Mouse (Mus musculus) B cell, adult 67 days (primary cell): Measurements from ENCODE around the gene Atf7. TPM values are rescaled to one million over a fixed set of nuclear protein-coding genes. Genes with fewer than 3 reads are reported as not detected.

Experiments
- total RNA-seq, 2 experiments: library from RNA; stranded (reverse); gene quantifications; 4 replicates each; pipeline ENCODE4 v1.2.4; 2023

Atf7 gene
- 100 to 1,000 TPM; 146 to 155 TPM for total RNA-seq

GRCm38 (mm10) chr15:102624970-102625686 is at the start of gene Atf7, which contains the start of gene Gm28047:
Atf7 (minus strand) TSS chr15:102625464.
Gm28047 (minus strand) TSS chr15:102625067.

GRCm38 (mm10) chr15:102672215-102673071 is 47.2 kb upstream of the Atf7 start, which contains the start of gene Atp5g2:
Atp5g2 (minus strand) TSS chr15:102672352.

GRCm38 (mm10) chr15:102524892-102525485 is 100.3 kb downstream of the Atf7 start, which contains the start of gene Npff:
Npff (minus strand) TSS chr15:102524942.

GRCm38 (mm10) chr15:102517976-102518858 is 107.0 kb downstream of the Atf7 start, which contains the start of gene Tarbp2:
Tarbp2 (plus strand) TSS chr15:102518192.

GRCm38 (mm10) chr15:102516728-102517404 is 108.4 kb downstream of the Atf7 start, which contains the start of gene Map3k12:
Map3k12 (minus strand) TSS chr15:102517064.

GRCm38 (mm10) chr15:102503447-102503846 is 121.8 kb downstream of the Atf7 start, which contains the start of gene Gm10337:
Gm10337 (plus strand) TSS chr15:102503722.

Other genes with a start within 250 kb of the Atf7 start
- 100 to 1,000 TPM; 183 TPM for gene Sp1, start 219.3 kb downstream of the Atf7 start, total RNA-seq
- gene Amhr2, start 180.1 kb downstream of the Atf7 start, total RNA-seq, result 1 to 10 TPM in 1 of 2 experiments, under 1 TPM in 1; 0.74 to 2.6 TPM
- 100 to 1,000 TPM in 1 of 2 experiments, 10 to 100 TPM in 1; 95.8 to 104 TPM for gene Prr13, start 166.4 kb downstream of the Atf7 start, total RNA-seq
- 100 to 1,000 TPM; 699 to 726 TPM for gene Pcbp2, start 154.9 kb downstream of the Atf7 start, total RNA-seq
- gene Gm10337, start 121.7 kb downstream of the Atf7 start, total RNA-seq, result 1 to 10 TPM in 1 of 2 experiments, not detected in 1; 7.7 TPM
- 1 to 10 TPM; 1.3 TPM for gene Map3k12, start 108.4 kb downstream of the Atf7 start, total RNA-seq
- gene Tarbp2, start 107.3 kb downstream of the Atf7 start, total RNA-seq, result 10 to 100 TPM; 50.8 to 57.4 TPM
- 10 to 100 TPM; 15.7 to 26.0 TPM for gene Npff, start 100.5 kb downstream of the Atf7 start, total RNA-seq
- gene Gm28047, start 397 bp downstream of the Atf7 start, total RNA-seq, result 1 to 10 TPM; 2.4 to 3.2 TPM
- 1 to 10 TPM; 7.7 to 9.0 TPM for gene Atp5g2, start 46.9 kb upstream of the Atf7 start, total RNA-seq
- gene Calcoco1, start 96.7 kb upstream of the Atf7 start, total RNA-seq, result 10 to 100 TPM; 55.1 to 59.3 TPM